Mouse (Mus musculus) erythroblast, embryonic 14.5 days (primary cell): Measurements from ENCODE around the gene Wdr73.

Source experiments
- GATA1 ChIP-seq: IDR thresholded peaks from 2 replicates; pipeline ENCODE4 v1.6.1; 2012; ENCODE audit warnings: low read length, inconsistent platforms, mixed read lengths
- TAL1 ChIP-seq: IDR thresholded peaks from 3 replicates; pipeline ENCODE4 v1.6.1; 2012; ENCODE audit warnings: low read length, inconsistent platforms, mixed read lengths

DNA sequence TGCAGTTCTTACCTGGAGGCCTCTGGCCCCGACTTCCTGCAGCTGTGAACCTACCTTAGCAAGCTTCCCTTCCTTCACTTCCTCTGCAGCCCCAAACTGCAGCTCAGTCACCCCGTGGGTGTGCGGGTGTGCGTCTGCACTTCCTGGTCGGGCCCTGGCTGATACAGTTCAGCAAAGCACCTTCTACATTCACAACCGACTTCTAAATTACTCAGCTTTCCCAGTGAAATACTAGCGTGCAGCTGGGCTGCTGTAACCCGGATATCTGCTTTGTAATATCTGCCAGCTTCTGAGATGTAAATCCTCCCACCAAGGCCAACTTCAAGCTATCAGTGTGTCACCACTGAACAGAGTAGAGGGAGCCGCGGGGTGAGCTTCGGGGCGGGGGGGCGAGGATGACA, 11.2 kb downstream of the Wdr73 start:
- TF ChIP-seq TAL1 = no peak
- no peak for TF ChIP-seq GATA1
